Mouse (Mus musculus) midbrain, embryonic 15.5 days (tissue): Measurements from ENCODE around the gene Insrr. TPM values are rescaled to one million over a fixed set of nuclear protein-coding genes. Genes with fewer than 3 reads are reported as not detected.

ENCODE experiments used
- ATAC-seq: fragments of 200-750 bp; cut with Nextera tagmentation; replicated peaks from 2 replicates; pipeline ENCODE4 v1.8.0; 2017; ENCODE audit warnings: moderate TSS enrichment
- H3K27ac ChIP-seq: fragments of 300-500 bp; sonication (generic); 2 replicates; pipeline ENCODE4 v1.5.1; 2015; ENCODE audit warnings: mild to moderate bottlenecking, inconsistent platforms
- H3K27me3 ChIP-seq: fragments of 300-500 bp; sonication (generic); replicated peaks from 2 replicates; pipeline ENCODE4 v1.6.1; 2015; ENCODE audit warnings: inconsistent platforms
- H3K36me3 ChIP-seq: fragments of 300-500 bp; sonication (generic); replicated peaks from 2 replicates; pipeline ENCODE4 v1.6.1; 2015; ENCODE audit warnings: inconsistent platforms
- H3K4me1 ChIP-seq: fragments of 300-500 bp; sonication (generic); 2 replicates; pipeline ENCODE4 v1.6.1; 2015; ENCODE audit warnings: inconsistent platforms
- H3K4me2 ChIP-seq: fragments of 300-500 bp; sonication (generic); 2 replicates; pipeline ENCODE4 v1.6.1; 2015; ENCODE audit warnings: inconsistent platforms, mild to moderate bottlenecking, moderate library complexity
- H3K4me3 ChIP-seq: fragments of 300-500 bp; sonication (generic); 2 replicates; pipeline ENCODE4 v1.5.1; 2015; ENCODE audit warnings: mild to moderate bottlenecking, inconsistent platforms
- H3K9ac ChIP-seq: fragments of 300-500 bp; sonication (generic); 2 replicates; pipeline ENCODE4 v1.6.1; 2015; ENCODE audit warnings: mild to moderate bottlenecking, inconsistent platforms
- H3K9me3 ChIP-seq: fragments of 300-500 bp; sonication (generic); 2 replicates; pipeline ENCODE4 v1.6.1; 2016; ENCODE audit warnings: inconsistent platforms
- WGBS: fragments of 180-500 bp; shearing (Covaris S2); methylation state at CpG from one replicate; pipeline ENCODE4 v1.1.7; 2015; ENCODE audit warnings: mixed read lengths; 5-methylcytosine and 5-hydroxymethylcytosine counted together
- polyA plus RNA-seq: library from polyadenylated mRNA; unstranded; fragments of >200 nt; fragmentation: Nextera tagmentation; extraction: Ambion mirVana; gene quantifications from 2 replicates; pipeline ENCODE4 v1.2.1, GENCODE M21; 2015

Gene Insrr
- polyA plus RNA-seq, 1 experiment from 2014 or later = 0.66 TPM

GRCm38 (mm10) chr3:87783282-87784023, 13.3 kb upstream of the Insrr start:
- no peaks in the 10 kb centered on the region for H3K27me3 ChIP-seq
- no peak overlapping the region for H3K27ac ChIP-seq
- no peak for ATAC-seq
- H3K9ac ChIP-seq = no peak overlapping the region
- H3K9me3 ChIP-seq = no peaks in the 10 kb centered on the region
- no peak overlapping the region for H3K4me2 ChIP-seq
- no peak overlapping the region for H3K4me3 ChIP-seq
- 85% methylated on average over 25 of the region's 25 CpGs for WGBS
- H3K36me3 ChIP-seq = no peaks in the 10 kb centered on the region
- H3K4me1 ChIP-seq = peaks cover 11% of the 10 kb centered on the region

- ATAC-seq = no peak
- no peak overlapping the region for H3K27ac ChIP-seq
- no peaks in the 10 kb centered on the region for H3K4me1 ChIP-seq
- no peak overlapping the region for H3K4me3 ChIP-seq
- no peaks in the 10 kb centered on the region for H3K9me3 ChIP-seq
- no peaks in the 10 kb centered on the region for H3K27me3 ChIP-seq
- H3K36me3 ChIP-seq = no peaks in the 10 kb centered on the region
- WGBS = 79% methylated on average over 5 of the region's 5 CpGs
- no peak overlapping the region for H3K4me2 ChIP-seq
- no peak overlapping the region for H3K9ac ChIP-seq
Measured at GRCm38 (mm10) chr3:87785156-87785555, 11.6 kb upstream of the Insrr start.

GRCm38 (mm10) chr3:87785626-87786214, 11.0 kb upstream of the Insrr start:
- ATAC-seq = no peak
- Histone ChIP-seq H3K27ac (no peak overlapping the region), H3K27me3 (no peaks in the 10 kb centered on the region), H3K9me3 (no peaks in the 10 kb centered on the region), H3K36me3 (no peaks in the 10 kb centered on the region), H3K4me2 (no peak overlapping the region), H3K9ac (no peak overlapping the region), H3K4me1 (no peaks in the 10 kb centered on the region), H3K4me3 (no peak overlapping the region)
- 44% methylated on average over 6 of the region's 6 CpGs for WGBS

- WGBS = 56% methylated on average over 1 of the region's 1 CpGs
- no peak for ATAC-seq
- H3K4me2 ChIP-seq = no peak overlapping the region
- peaks cover 33% of the 10 kb centered on the region for H3K27me3 ChIP-seq
- H3K9ac ChIP-seq = no peak overlapping the region
- no peaks in the 10 kb centered on the region for H3K9me3 ChIP-seq
- H3K4me1 ChIP-seq = no peaks in the 10 kb centered on the region
- no peak overlapping the region for H3K27ac ChIP-seq
- no peak overlapping the region for H3K4me3 ChIP-seq
- H3K36me3 ChIP-seq = no peaks in the 10 kb centered on the region
Measured at GRCm38 (mm10) chr3:87789248-87789647, 7.5 kb upstream of the Insrr start.

- peaks cover 3% of the 10 kb centered on the region for H3K4me1 ChIP-seq
- no peak overlapping the region for H3K9ac ChIP-seq
- no peak overlapping the region for H3K4me2 ChIP-seq
- H3K27ac ChIP-seq = no peak overlapping the region
- ATAC-seq = no peak
- WGBS = 38% methylated on average over 5 of the region's 5 CpGs
- H3K27me3 ChIP-seq = peaks cover 38% of the 10 kb centered on the region
- H3K9me3 ChIP-seq = no peaks in the 10 kb centered on the region
- H3K4me3 ChIP-seq = no peak overlapping the region
- H3K36me3 ChIP-seq = no peaks in the 10 kb centered on the region
Measured at GRCm38 (mm10) chr3:87789768-87790167, 7.0 kb upstream of the Insrr start.

GRCm38 (mm10) chr3:87794922-87795325, 1.8 kb upstream of the Insrr start, which contains the start of gene Ntrk1:
Gene Ntrk1, minus strand, starts transcription at chr3:87795162.
- ATAC-seq = peak; percentile 44; the same call in 1 of the 2 replicates
- H3K27me3 ChIP-seq = peaks cover 83% of the 10 kb centered on the region
- H3K9ac ChIP-seq = no peak within 1 kb of the TSS
- no peaks in the 10 kb centered on the region for H3K9me3 ChIP-seq
- no peak within 1 kb of the TSS for H3K27ac ChIP-seq
- peak within 1 kb of the TSS; percentile 52 for H3K4me2 ChIP-seq
- H3K4me3 ChIP-seq = peak within 1 kb of the TSS; percentile 32
- 2% methylated on average over 44 of the region's 47 CpGs for WGBS
- H3K4me1 ChIP-seq = peaks cover 29% of the 10 kb centered on the region
- no peaks in the 10 kb centered on the region for H3K36me3 ChIP-seq

- no peak for ATAC-seq
- WGBS = 13% methylated on average over 33 of the region's 33 CpGs
Measured at GRCm38 (mm10) chr3:87795336-87796277, 1.1 kb upstream of the Insrr start.

GRCm38 (mm10) chr3:87801681-87802080, 4.9 kb downstream of the Insrr start:
- H3K9me3 ChIP-seq = no peaks in the 10 kb centered on the region
- WGBS = 63% methylated on average over 5 of the region's 5 CpGs
- no peaks in the 10 kb centered on the region for H3K36me3 ChIP-seq
- no peak overlapping the region for H3K9ac ChIP-seq
- H3K27ac ChIP-seq = no peak overlapping the region
- ATAC-seq = no peak
- no peak overlapping the region for H3K4me2 ChIP-seq
- no peak overlapping the region for H3K4me3 ChIP-seq
- H3K27me3 ChIP-seq = peaks cover 63% of the 10 kb centered on the region
- peaks cover 18% of the 10 kb centered on the region for H3K4me1 ChIP-seq

More at GRCm38 (mm10) chr3:87795336-87796277, 1.1 kb upstream of the Insrr start:
- Histone ChIP-seq H3K9me3 (no peaks in the 10 kb centered on the region), H3K36me3 (no peaks in the 10 kb centered on the region), H3K27ac (no peak overlapping the region), H3K4me1 (peaks cover 29% of the 10 kb centered on the region), H3K9ac (no peak overlapping the region), H3K4me3 (peak overlapping the region; percentile 32), H3K27me3 (peaks cover 83% of the 10 kb centered on the region), H3K4me2 (peak overlapping the region; percentile 52)

- Histone ChIP-seq H3K4me3 (peak overlapping the region; percentile 22), H3K36me3 (no peaks in the 10 kb centered on the region), H3K4me1 (peaks cover 8% of the 10 kb centered on the region), H3K9me3 (no peaks in the 10 kb centered on the region), H3K27ac (no peak overlapping the region), H3K27me3 (peaks cover 62% of the 10 kb centered on the region), H3K4me2 (peak overlapping the region; percentile 43), H3K9ac (no peak overlapping the region)
- WGBS = 5% methylated on average over 26 of the region's 26 CpGs
- ATAC-seq = no peak
Measured at GRCm38 (mm10) chr3:87804038-87804677, 7.4 kb downstream of the Insrr start.

- peak overlapping the region; percentile 13; the same call in 1 of the 2 replicates for H3K4me3 ChIP-seq
- H3K4me2 ChIP-seq = peak overlapping the region; percentile 36
- H3K27ac ChIP-seq = no peak overlapping the region
- no peaks in the 10 kb centered on the region for H3K36me3 ChIP-seq
- H3K9ac ChIP-seq = no peak overlapping the region
- H3K9me3 ChIP-seq = no peaks in the 10 kb centered on the region
- peaks cover 47% of the 10 kb centered on the region for H3K27me3 ChIP-seq
- H3K4me1 ChIP-seq = peaks cover 9% of the 10 kb centered on the region
- WGBS = 6% methylated on average over 28 of the region's 28 CpGs
- ATAC-seq = no peak
Measured at GRCm38 (mm10) chr3:87809322-87809962, 12.7 kb downstream of the Insrr start.

- 83% methylated on average over 8 of the region's 8 CpGs for WGBS
- peaks cover 42% of the 10 kb centered on the region for H3K27me3 ChIP-seq
- H3K4me2 ChIP-seq = no peak overlapping the region
- no peaks in the 10 kb centered on the region for H3K9me3 ChIP-seq
- H3K4me3 ChIP-seq = no peak overlapping the region
- ATAC-seq = no peak
- no peak overlapping the region for H3K9ac ChIP-seq
- peaks cover 9% of the 10 kb centered on the region for H3K4me1 ChIP-seq
- H3K36me3 ChIP-seq = no peaks in the 10 kb centered on the region
- no peak overlapping the region for H3K27ac ChIP-seq
Measured at GRCm38 (mm10) chr3:87811297-87811696, 14.5 kb downstream of the Insrr start.
